Mouse (Mus musculus): ENCODE data around the gene 4930558C23Rik.
"Not testable (repeated sequence)": the region's sequence is repeated elsewhere in the genome, so short reads cannot be mapped to it uniquely, and the experiment has no call there.

Gene 4930558C23Rik

GRCm38 (mm10) chr3:95373208-95373607 is 29.4 kb downstream of the 4930558C23Rik start:
- DNase-seq (ENCODE audit: low spot score) = no peak

GRCm38 (mm10) chr3:95370101-95370500 is 32.5 kb downstream of the 4930558C23Rik start:
- no peak for DNase-seq (ENCODE audit: low spot score)

GRCm38 (mm10) chr3:95360276-95360675 is 42.4 kb downstream of the 4930558C23Rik start:
- DNase-seq (ENCODE audit: low spot score) = not testable (repeated sequence)

GRCm38 (mm10) chr3:95357746-95358145 is 44.9 kb downstream of the 4930558C23Rik start:
- DNase-seq (ENCODE audit: low spot score) = no peak

- DNase-seq (ENCODE audit: low spot score) = peak; percentile 91
Measured at GRCm38 (mm10) chr3:95356701-95357449, 45.8 kb downstream of the 4930558C23Rik start, which contains the start of gene Setdb1. TSS of gene Setdb1 (minus strand) at chr3:95357202.

- not testable (repeated sequence) for DNase-seq (ENCODE audit: low spot score)
Measured at GRCm38 (mm10) chr3:95355911-95356544, 46.6 kb downstream of the 4930558C23Rik start.

- peak; percentile 13 for DNase-seq (ENCODE audit: low spot score)
Measured at GRCm38 (mm10) chr3:95349491-95349890, 53.1 kb downstream of the 4930558C23Rik start.

GRCm38 (mm10) chr3:95348343-95348742 is 54.3 kb downstream of the 4930558C23Rik start:
- DNase-seq (ENCODE audit: low spot score) = not testable (repeated sequence)

- no peak for DNase-seq (ENCODE audit: low spot score)
Measured at GRCm38 (mm10) chr3:95346454-95346853, 56.2 kb downstream of the 4930558C23Rik start.

GRCm38 (mm10) chr3:95343356-95344000 is 59.2 kb downstream of the 4930558C23Rik start:
- DNase-seq (ENCODE audit: low spot score) = not testable (repeated sequence)

GRCm38 (mm10) chr3:95338251-95338650 is 64.4 kb downstream of the 4930558C23Rik start:
- DNase-seq (ENCODE audit: low spot score) = no peak

- DNase-seq (ENCODE audit: low spot score) = no peak
Measured at GRCm38 (mm10) chr3:95337345-95337744, 65.3 kb downstream of the 4930558C23Rik start.

Measured in ovary, postnatal 14 days (tissue).